Mouse (Mus musculus): ENCODE measurements around the gene Mettl2. TPM values are rescaled to one million over a fixed set of nuclear protein-coding genes. Genes with fewer than 3 reads are reported as not detected.
"Not testable (repeated sequence)": the region's sequence is repeated elsewhere in the genome, so short reads cannot be mapped to it uniquely, and the experiment has no call there.

The Mettl2 gene
- polyA plus RNA-seq, 1 experiment from 2014 or later = 45.9 TPM

DNA sequence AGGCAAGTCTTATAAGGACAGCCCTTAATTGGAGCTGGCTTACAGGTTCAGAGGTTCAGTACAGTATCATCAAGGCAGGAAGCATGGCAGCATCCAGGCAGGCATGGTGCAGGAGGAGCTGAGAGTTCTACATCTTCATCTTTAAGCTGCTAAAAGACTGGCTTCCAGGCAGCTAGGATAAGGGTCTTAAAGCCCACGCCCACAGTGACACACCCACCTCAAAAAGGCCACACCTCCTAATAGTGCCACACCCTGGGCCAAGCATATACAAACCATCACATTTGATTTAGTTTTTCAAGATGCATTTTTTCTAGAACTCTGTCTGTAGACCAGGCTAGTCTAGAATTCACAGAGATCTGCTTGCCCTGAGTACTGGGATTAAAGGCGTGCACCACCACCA is 11.0 kb downstream of the Mettl2 start:
- H3K36me3 ChIP-seq (ENCODE audit: control insufficient read depth, insufficient read depth, low read length) = peaks cover 67% of the 10 kb centered on the region
- not testable (repeated sequence) for H3K9ac ChIP-seq (replicated peaks; ENCODE audit: low read depth, low read length); H3K27me3 ChIP-seq (ENCODE audit: control insufficient read depth, insufficient read depth, low read length); ATAC-seq (ENCODE audit: insufficient number of reproducible peaks, insufficient read depth, low FRiP score, low read depth); H3K27ac ChIP-seq (ENCODE audit: low read length); H3K4me3 ChIP-seq (ENCODE audit: low read depth, low read length); H3K4me1 ChIP-seq (ENCODE audit: control insufficient read depth, insufficient read depth, low read length); H3K4me2 ChIP-seq (replicated peaks; ENCODE audit: low read depth, low read length); H3K9me3 ChIP-seq (ENCODE audit: control insufficient read depth, low read depth, low read length)
- WGBS = 79% methylated on average over 2 of the region's 2 CpGs

DNA sequence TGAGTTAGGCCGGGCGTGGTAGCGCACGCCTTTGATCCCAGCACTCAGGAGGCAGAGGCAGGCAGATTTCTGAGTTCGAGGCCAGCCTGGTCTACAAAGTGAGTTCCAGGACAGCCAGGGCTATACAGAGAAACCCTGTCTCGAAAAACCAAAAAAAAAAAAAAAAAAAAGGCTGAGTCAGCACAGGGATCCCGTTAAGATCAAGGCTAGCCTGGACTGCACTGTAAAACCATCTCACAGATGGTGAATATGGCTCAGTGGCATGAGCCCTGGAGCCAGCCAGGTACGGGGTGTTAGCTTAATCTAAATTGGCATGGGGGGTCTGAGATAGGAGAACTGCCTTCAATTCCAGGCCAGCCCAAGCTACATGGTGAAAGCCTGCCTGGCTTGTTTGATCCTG is 14.3 kb downstream of the Mettl2 start:
- 97% methylated on average over 7 of the region's 8 CpGs for WGBS
- not testable (repeated sequence) for H3K27ac ChIP-seq (ENCODE audit: low read length); H3K27me3 ChIP-seq (ENCODE audit: control insufficient read depth, insufficient read depth, low read length); ATAC-seq (ENCODE audit: insufficient number of reproducible peaks, insufficient read depth, low FRiP score, low read depth); H3K4me3 ChIP-seq (ENCODE audit: low read depth, low read length); H3K4me2 ChIP-seq (replicated peaks; ENCODE audit: low read depth, low read length); H3K4me1 ChIP-seq (ENCODE audit: control insufficient read depth, insufficient read depth, low read length); H3K9me3 ChIP-seq (ENCODE audit: control insufficient read depth, low read depth, low read length); H3K9ac ChIP-seq (replicated peaks; ENCODE audit: low read depth, low read length)
- H3K36me3 ChIP-seq (ENCODE audit: control insufficient read depth, insufficient read depth, low read length) = peaks cover 39% of the 10 kb centered on the region

DNA sequence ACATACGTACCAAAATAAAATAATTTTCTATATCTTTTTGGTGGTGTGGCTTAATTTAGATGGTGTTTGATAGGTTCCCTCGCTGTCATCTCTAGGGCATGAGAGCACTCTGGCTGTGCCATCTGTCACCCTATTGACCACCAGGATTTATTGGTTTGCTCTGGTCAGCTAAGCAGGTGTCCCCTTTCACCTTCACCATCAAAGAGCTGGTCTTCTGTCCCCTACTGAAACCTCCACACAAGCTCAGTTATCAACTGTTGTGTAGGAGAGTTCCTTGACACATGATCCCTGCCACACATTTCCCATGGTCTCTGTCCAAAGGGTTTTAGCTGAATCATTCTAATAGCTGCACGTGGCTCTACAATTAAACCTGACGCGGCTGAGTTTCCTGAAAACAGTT is 14.9 kb downstream of the Mettl2 start:
- no peak overlapping the region for H3K9ac ChIP-seq (replicated peaks; ENCODE audit: low read depth, low read length)
- ATAC-seq (ENCODE audit: insufficient number of reproducible peaks, insufficient read depth, low FRiP score, low read depth) = no peak
- H3K27me3 ChIP-seq (ENCODE audit: control insufficient read depth, insufficient read depth, low read length) = no peaks in the 10 kb centered on the region
- H3K27ac ChIP-seq (ENCODE audit: low read length) = no peak overlapping the region
- no peak overlapping the region for H3K4me2 ChIP-seq (replicated peaks; ENCODE audit: low read depth, low read length)
- no peaks in the 10 kb centered on the region for H3K4me1 ChIP-seq (ENCODE audit: control insufficient read depth, insufficient read depth, low read length)
- H3K36me3 ChIP-seq (ENCODE audit: control insufficient read depth, insufficient read depth, low read length) = peaks cover 33% of the 10 kb centered on the region
- no peaks in the 10 kb centered on the region for H3K9me3 ChIP-seq (ENCODE audit: control insufficient read depth, low read depth, low read length)
- H3K4me3 ChIP-seq (ENCODE audit: low read depth, low read length) = no peak overlapping the region
- WGBS = 96% methylated on average over 5 of the region's 5 CpGs

DNA sequence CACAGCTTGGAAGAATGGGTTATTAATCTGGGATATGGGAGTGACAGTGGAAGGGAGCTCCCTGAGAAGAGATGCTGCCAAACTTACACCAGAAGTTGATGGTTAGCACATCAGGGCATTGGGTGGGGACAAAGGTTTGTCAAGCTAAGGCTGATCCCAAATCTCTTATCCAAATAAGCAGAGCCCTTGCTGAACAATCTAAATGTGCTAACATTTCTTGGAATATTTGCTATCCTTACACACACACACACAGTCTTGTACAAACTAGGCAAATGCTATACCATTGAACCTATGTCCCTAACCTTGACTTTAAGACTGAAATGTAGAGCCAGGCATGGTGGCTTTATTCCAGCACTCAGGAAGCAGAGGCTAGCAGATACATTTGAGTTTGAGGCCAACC is 17.3 kb downstream of the Mettl2 start:
- Histone ChIP-seq H3K4me2 (replicated peaks; ENCODE audit: low read depth, low read length) (no peak overlapping the region), H3K36me3 (ENCODE audit: control insufficient read depth, insufficient read depth, low read length) (peaks cover 17% of the 10 kb centered on the region), H3K27me3 (ENCODE audit: control insufficient read depth, insufficient read depth, low read length) (no peaks in the 10 kb centered on the region)

DNA sequence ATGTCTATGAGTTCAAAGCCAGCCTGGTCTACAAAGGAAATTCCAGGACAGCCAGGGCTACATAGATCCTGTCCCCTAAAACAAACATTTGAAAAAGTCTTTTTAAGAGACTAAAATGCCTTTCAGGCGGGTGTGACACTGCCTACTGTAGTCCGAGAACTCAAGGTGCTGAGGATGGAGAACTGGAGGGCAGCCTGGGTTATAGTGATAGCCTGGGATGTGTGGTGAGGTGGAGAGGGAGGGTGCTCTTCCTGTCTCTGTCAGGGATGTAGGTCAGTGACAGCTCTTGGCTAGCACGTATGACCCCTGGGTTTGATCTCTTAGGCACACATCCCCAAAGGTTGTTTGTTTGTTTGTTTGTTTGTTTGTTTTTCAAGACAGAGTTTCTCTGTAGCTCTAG is 17.9 kb downstream of the Mettl2 start:
- H3K4me3 ChIP-seq (ENCODE audit: low read depth, low read length) = no peak overlapping the region
- no peaks in the 10 kb centered on the region for H3K27me3 ChIP-seq (ENCODE audit: control insufficient read depth, insufficient read depth, low read length)
- no peaks in the 10 kb centered on the region for H3K4me1 ChIP-seq (ENCODE audit: control insufficient read depth, insufficient read depth, low read length)
- H3K4me2 ChIP-seq (replicated peaks; ENCODE audit: low read depth, low read length) = no peak overlapping the region
- H3K9ac ChIP-seq (replicated peaks; ENCODE audit: low read depth, low read length) = no peak overlapping the region
- no peak overlapping the region for H3K27ac ChIP-seq (ENCODE audit: low read length)
- ATAC-seq (ENCODE audit: insufficient number of reproducible peaks, insufficient read depth, low FRiP score, low read depth) = no peak
- peaks cover 15% of the 10 kb centered on the region for H3K36me3 ChIP-seq (ENCODE audit: control insufficient read depth, insufficient read depth, low read length)
- no peaks in the 10 kb centered on the region for H3K9me3 ChIP-seq (ENCODE audit: control insufficient read depth, low read depth, low read length)
- WGBS = 81% methylated on average over 3 of the region's 3 CpGs

More for the DNA sequence above, 17.3 kb downstream of the Mettl2 start:
- Histone ChIP-seq H3K4me1 (ENCODE audit: control insufficient read depth, insufficient read depth, low read length) (no peaks in the 10 kb centered on the region), H3K27ac (ENCODE audit: low read length) (no peak overlapping the region), H3K4me3 (ENCODE audit: low read depth, low read length) (no peak overlapping the region), H3K9me3 (ENCODE audit: control insufficient read depth, low read depth, low read length) (no peaks in the 10 kb centered on the region), H3K9ac (replicated peaks; ENCODE audit: low read depth, low read length) (no peak overlapping the region)
- ATAC-seq (ENCODE audit: insufficient number of reproducible peaks, insufficient read depth, low FRiP score, low read depth) = no peak

DNA sequence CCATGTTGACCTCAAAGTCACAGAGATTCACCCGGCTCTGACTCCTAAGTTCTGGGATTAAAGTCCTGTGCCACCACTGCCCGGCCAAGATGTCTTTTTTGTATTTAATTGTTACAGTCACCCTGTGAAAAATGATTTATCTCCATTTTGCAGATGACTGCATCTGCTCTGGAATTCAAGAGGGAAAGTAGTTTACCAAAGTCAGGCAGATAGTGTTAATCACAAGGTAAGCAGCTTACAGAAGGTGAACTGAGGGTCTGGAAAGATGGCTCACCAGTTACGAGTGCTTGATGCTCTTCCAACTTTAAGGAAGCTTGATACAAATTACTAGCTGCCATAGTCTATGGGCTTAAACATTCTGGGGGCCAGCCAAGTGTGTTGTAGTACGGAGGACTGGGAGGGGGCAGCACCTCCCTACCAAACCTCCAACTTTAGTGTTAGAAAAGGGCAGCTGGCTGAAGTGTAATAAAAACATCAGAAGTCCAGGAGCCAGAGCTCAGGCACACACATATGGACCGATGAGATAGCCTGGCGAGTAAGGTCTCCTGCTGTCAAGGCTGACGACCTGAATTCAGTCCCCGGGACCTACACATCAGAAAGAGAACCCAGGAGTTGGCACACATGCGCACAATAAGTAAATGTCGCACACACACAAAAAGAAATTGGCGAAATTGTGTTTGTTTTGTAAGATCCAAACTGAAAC is 18.4 kb downstream of the Mettl2 start:
- 76% methylated on average over 11 of the region's 11 CpGs for WGBS
- H3K9me3 ChIP-seq (ENCODE audit: control insufficient read depth, low read depth, low read length) = no peaks in the 10 kb centered on the region
- H3K4me2 ChIP-seq (replicated peaks; ENCODE audit: low read depth, low read length) = no peak overlapping the region
- no peak overlapping the region for H3K9ac ChIP-seq (replicated peaks; ENCODE audit: low read depth, low read length)
- no peak for ATAC-seq (ENCODE audit: insufficient number of reproducible peaks, insufficient read depth, low FRiP score, low read depth)
- H3K27me3 ChIP-seq (ENCODE audit: control insufficient read depth, insufficient read depth, low read length) = no peaks in the 10 kb centered on the region
- H3K4me3 ChIP-seq (ENCODE audit: low read depth, low read length) = no peak overlapping the region
- peaks cover 9% of the 10 kb centered on the region; the same call in 1 of the 2 replicates for H3K36me3 ChIP-seq (ENCODE audit: control insufficient read depth, insufficient read depth, low read length)
- no peak overlapping the region for H3K27ac ChIP-seq (ENCODE audit: low read length)
- H3K4me1 ChIP-seq (ENCODE audit: control insufficient read depth, insufficient read depth, low read length) = no peaks in the 10 kb centered on the region

- no peaks in the 10 kb centered on the region for H3K27me3 ChIP-seq (ENCODE audit: control insufficient read depth, insufficient read depth, low read length)
- no peak overlapping the region for H3K9ac ChIP-seq (replicated peaks; ENCODE audit: low read depth, low read length)
- no peak for ATAC-seq (ENCODE audit: insufficient number of reproducible peaks, insufficient read depth, low FRiP score, low read depth)
- H3K36me3 ChIP-seq (ENCODE audit: control insufficient read depth, insufficient read depth, low read length) = peaks cover 7% of the 10 kb centered on the region; the same call in 1 of the 2 replicates
- H3K9me3 ChIP-seq (ENCODE audit: control insufficient read depth, low read depth, low read length) = no peaks in the 10 kb centered on the region
- WGBS = 85% methylated on average over 10 of the region's 10 CpGs
- H3K4me1 ChIP-seq (ENCODE audit: control insufficient read depth, insufficient read depth, low read length) = no peaks in the 10 kb centered on the region
- no peak overlapping the region for H3K27ac ChIP-seq (ENCODE audit: low read length)
- no peak overlapping the region for H3K4me3 ChIP-seq (ENCODE audit: low read depth, low read length)
- H3K4me2 ChIP-seq (replicated peaks; ENCODE audit: low read depth, low read length) = no peak overlapping the region
Observed at GRCm38 (mm10) chr11:105145211-105145610, 19.0 kb downstream of the Mettl2 start.

GRCm38 (mm10) chr11:105146593-105146992 is 20.4 kb downstream of the Mettl2 start, which contains the start of gene Gm10842:
Gm10842 (plus strand) TSS chr11:105146893.
- Histone ChIP-seq H3K9me3 (ENCODE audit: control insufficient read depth, low read depth, low read length) (no peaks in the 10 kb centered on the region), H3K36me3 (ENCODE audit: control insufficient read depth, insufficient read depth, low read length) (no peaks in the 10 kb centered on the region), H3K4me1 (ENCODE audit: control insufficient read depth, insufficient read depth, low read length) (0 out of 2 replicates have a peak, but pooled peaks cover 3% of the 10 kb centered on the region), H3K27me3 (ENCODE audit: control insufficient read depth, insufficient read depth, low read length) (no peaks in the 10 kb centered on the region), H3K9ac (replicated peaks; ENCODE audit: low read depth, low read length) (no peak within 1 kb of the TSS), H3K27ac (ENCODE audit: low read length) (no peak within 1 kb of the TSS), H3K4me3 (ENCODE audit: low read depth, low read length) (no peak within 1 kb of the TSS), H3K4me2 (replicated peaks; ENCODE audit: low read depth, low read length) (no peak within 1 kb of the TSS)
- 72% methylated on average over 3 of the region's 3 CpGs for WGBS
- ATAC-seq (ENCODE audit: insufficient number of reproducible peaks, insufficient read depth, low FRiP score, low read depth) = no peak

GRCm38 (mm10) chr11:105149353-105149752 is 23.1 kb downstream of the Mettl2 start:
- no peak for ATAC-seq (ENCODE audit: insufficient number of reproducible peaks, insufficient read depth, low FRiP score, low read depth)
- 45% methylated on average over 3 of the region's 3 CpGs for WGBS

More at GRCm38 (mm10) chr11:105149353-105149752, 23.1 kb downstream of the Mettl2 start:
- H3K4me1 ChIP-seq (ENCODE audit: control insufficient read depth, insufficient read depth, low read length) = peaks cover 7% of the 10 kb centered on the region; the same call in 1 of the 2 replicates
- H3K4me2 ChIP-seq (replicated peaks; ENCODE audit: low read depth, low read length) = no peak overlapping the region
- H3K9me3 ChIP-seq (ENCODE audit: control insufficient read depth, low read depth, low read length) = no peaks in the 10 kb centered on the region
- no peak overlapping the region for H3K27ac ChIP-seq (ENCODE audit: low read length)
- H3K4me3 ChIP-seq (ENCODE audit: low read depth, low read length) = no peak overlapping the region
- no peak overlapping the region for H3K9ac ChIP-seq (replicated peaks; ENCODE audit: low read depth, low read length)
- H3K36me3 ChIP-seq (ENCODE audit: control insufficient read depth, insufficient read depth, low read length) = no peaks in the 10 kb centered on the region
- no peaks in the 10 kb centered on the region for H3K27me3 ChIP-seq (ENCODE audit: control insufficient read depth, insufficient read depth, low read length)

All from stomach, embryonic 14.5 days (tissue).